Mouse (Mus musculus): ENCODE measurements at regions not wholly inside any gene's neighbourhood (a gene's known extent, or its start where the extent isn't known, plus 50 kb on each side); places are given as distances from the start of the nearest gene placed in this dataset.

GRCm38 (mm10) chr13:28814127-28814526 is 139.4 kb downstream of the Sox4 start:
- TF ChIP-seq USF2 (IDR thresholded peaks at IDR 0.05; ENCODE audit: borderline replicate concordance in 1 of 2, insufficient read depth in 1 of 2, low read depth in 1 of 2, low read length in 2 of 2) (no peak), MAFK (IDR thresholded peaks at IDR 0.05; ENCODE audit: borderline replicate concordance, low read depth, low read length) (no peak), TCF12 (IDR thresholded peaks at IDR 0.05; ENCODE audit: low read depth, low read length) (no peak), ZC3H11A (IDR thresholded peaks at IDR 0.05; ENCODE audit: low read depth, low read length) (no peak), HCFC1 (IDR thresholded peaks at IDR 0.05; ENCODE audit: low read depth, low read length) (no peak), POLR2A (IDR thresholded peaks at IDR 0.05; ENCODE audit: control insufficient read depth in 1 of 2, insufficient read depth in 1 of 2, low read depth in 1 of 2, low read length in 2 of 2, poor library complexity in 1 of 2) (no peak), EP300 (IDR thresholded peaks at IDR 0.05; ENCODE audit: low read depth in 1 of 2, low read length in 2 of 2) (no peak), MAX (IDR thresholded peaks at IDR 0.05; ENCODE audit: low read length) (no peak), USF1 (IDR thresholded peaks at IDR 0.05; ENCODE audit: low read depth, low read length) (no peak), CTCF (IDR thresholded peaks at IDR 0.05 in 2 of 3, conservative IDR thresholded peaks at IDR 0.05 in 1 of 3; ENCODE audit: control insufficient read depth in 1 of 3, insufficient read depth in 1 of 3, low read depth in 2 of 3, low read length in 3 of 3, poor library complexity in 1 of 3, severe bottlenecking in 1 of 3) (no peak), TBP (IDR thresholded peaks at IDR 0.05; ENCODE audit: low read depth, low read length) (no peak)

All from MEL (cell line).